Mouse (Mus musculus): Measurements from ENCODE around the gene Wnk2.

The Wnk2 gene

DNA sequence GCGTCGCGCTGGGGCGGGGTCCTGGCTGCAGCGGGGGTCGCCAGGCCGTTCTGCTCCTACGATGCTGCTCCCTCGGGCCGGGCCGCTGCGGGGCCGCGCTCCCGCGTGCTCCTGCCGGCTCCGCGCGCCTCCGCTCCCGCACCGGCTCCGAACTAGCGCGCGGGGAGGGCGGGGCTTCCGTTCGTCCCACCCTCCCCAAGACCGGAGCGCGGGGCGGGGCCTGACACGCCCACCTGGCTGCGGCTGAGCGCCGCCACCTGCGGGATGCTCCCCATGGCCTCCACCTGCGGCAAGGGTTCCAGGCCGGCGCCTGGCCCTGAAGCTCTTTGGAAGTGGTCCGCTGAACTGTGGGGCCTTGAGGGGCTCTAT is at the start of gene Wnk2:
Wnk2 (minus strand) TSS at position 157 of the 369 bp plus-strand sequence.
- peak; percentile 75 for DNase-seq (ENCODE audit: low spot score)

DNA sequence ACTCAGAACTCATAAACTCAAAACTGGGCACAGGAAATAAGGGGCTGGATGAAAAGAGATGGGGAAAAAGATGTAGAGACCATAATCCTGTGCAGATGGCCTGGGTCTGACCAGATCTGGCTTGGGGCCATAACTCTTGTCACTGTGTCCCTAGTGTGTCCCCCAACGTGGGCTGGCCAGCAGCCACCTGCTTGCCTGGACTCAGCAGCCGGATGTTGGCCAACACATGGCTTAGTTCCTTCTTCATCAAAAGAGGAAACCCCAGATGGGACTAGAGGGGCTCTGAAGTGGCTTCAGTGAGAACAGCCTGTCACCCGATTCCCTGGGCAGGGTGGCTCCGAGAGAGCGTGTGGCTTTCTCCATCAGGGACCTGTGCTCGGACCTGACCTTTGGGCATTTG is 49.0 kb upstream of the Wnk2 start:
- DNase-seq (ENCODE audit: low spot score) = no peak

DNA sequence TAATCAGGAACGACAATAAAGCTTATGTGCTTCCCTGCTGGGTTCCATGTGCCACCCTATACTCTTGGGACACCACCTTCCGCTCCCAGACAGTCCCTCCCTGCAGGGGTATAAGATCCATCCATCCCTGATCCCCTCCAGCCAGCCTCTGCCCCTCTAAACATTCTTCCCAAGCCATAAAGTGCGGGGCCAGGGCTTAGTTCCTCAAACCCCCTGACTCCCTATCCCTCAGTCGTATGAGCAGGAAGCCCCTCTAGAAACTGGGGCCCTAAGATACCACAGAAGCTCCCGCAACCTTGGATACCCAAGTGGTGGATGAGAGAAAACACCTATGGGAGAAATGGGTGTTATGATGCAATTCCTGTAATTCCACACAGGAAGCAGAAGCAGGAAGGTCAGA is 48.4 kb upstream of the Wnk2 start:
- DNase-seq (ENCODE audit: low spot score) = no peak

DNA sequence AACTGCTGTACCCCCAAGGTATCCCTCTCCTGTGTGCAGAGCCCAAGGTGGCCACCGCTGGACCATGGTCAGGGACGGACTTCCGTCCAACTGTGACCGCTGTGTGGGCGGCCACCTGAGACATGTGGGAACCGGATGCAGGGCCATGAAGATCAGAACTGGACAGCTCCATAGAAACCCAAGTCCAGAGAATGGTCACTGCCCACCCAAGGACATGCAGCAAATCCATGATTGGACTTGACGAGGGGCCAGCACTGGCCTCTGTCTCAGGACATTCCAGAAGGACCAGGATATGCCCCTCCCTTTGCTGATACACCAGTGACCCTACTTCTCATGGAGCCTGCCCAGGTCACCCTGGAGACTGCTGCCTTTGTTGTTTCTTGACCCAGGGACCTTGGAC is 47.8 kb upstream of the Wnk2 start:
- DNase-seq (ENCODE audit: low spot score) = no peak

DNA sequence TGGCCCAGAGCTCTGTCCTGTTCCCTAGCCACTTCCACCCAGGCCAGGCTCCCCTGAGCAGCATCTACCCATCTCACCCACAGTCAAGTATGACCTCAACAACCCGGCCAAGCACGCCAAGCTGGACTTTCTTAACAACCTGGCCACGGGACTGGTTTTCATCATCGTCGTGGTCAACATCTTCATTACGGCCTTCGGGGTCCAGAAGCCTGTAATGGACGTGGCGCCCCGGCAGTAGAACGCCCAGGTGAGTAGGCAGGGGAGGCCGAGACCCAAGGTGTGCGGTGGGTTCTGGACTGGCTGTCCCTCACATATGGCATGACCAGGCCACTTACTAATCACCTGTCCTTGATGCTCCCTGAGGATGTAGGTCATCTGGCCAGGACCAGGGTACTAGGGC is 47.0 kb upstream of the Wnk2 start:
- DNase-seq (ENCODE audit: low spot score) = no peak

DNA sequence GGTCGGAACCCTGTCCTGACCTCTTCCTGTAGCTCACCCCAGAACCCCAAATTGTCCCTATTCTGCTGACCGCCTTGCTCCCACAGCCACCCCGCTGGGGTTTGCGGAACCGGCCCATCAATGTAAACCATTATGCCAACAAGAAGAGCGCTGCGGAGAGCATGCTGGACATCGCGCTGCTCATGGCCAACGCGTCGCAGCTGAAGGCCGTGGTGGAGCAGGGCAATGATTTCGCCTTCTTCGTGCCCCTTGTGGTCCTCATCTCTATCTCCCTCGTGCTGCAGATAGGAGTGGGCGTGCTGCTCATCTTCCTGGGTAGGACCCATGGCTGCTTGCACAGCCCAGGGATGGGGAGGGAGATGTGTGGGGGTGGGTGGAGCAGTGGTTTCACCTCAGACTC is 45.8 kb upstream of the Wnk2 start:
- no peak for DNase-seq (ENCODE audit: low spot score)

DNA sequence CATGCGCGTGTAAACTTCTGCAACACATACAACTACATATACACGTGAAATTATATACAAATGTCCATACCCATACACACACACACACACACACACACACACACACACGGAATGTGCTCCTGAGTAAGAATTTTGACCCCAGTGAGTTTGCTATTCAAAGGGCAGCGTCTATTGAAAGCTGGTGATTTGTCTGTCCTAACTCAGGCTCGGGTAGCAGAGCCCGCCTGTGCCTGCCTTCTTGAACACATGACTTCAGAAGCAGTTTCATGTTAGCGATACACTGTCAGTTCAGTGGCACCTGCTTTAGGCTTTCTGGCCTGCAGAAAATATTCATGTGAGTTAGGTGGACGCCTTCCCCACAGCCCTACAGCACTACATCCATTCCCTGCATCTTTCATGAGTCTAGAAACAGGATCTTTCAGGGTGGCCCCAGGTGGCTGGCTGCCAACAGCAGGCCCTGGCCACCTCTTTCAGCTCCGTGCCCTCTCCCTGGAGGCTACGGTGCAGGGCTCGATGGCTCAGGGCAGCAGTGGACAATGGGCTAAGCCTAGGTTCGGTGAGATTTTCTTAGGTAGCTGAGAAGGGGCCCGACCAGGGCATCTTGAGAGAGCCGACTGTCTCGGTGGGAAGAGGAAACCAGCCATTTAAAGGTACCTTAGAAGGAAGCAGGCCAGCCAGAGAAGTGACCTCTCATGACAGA is 44.5 kb upstream of the Wnk2 start:
- DNase-seq (ENCODE audit: low spot score) = no peak

DNA sequence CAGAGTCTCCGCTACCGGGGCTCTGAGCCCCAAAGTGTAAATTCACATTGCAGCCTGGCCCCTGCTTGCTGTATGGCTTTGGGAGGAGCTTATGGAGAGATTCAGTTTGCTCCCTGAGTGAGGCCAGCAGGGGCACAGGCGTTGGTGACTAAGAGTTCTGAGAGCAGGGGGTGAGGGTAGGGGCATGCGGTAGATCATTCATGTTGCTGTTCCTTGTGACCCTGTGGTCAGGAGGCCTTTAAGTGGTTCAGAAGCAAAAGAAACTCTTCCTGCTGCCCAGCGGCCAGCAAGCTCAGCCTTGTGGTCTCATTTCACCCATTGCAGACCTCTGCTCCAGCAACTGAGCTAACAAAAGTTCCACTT is 43.8 kb upstream of the Wnk2 start:
- DNase-seq (ENCODE audit: low spot score) = no peak

DNA sequence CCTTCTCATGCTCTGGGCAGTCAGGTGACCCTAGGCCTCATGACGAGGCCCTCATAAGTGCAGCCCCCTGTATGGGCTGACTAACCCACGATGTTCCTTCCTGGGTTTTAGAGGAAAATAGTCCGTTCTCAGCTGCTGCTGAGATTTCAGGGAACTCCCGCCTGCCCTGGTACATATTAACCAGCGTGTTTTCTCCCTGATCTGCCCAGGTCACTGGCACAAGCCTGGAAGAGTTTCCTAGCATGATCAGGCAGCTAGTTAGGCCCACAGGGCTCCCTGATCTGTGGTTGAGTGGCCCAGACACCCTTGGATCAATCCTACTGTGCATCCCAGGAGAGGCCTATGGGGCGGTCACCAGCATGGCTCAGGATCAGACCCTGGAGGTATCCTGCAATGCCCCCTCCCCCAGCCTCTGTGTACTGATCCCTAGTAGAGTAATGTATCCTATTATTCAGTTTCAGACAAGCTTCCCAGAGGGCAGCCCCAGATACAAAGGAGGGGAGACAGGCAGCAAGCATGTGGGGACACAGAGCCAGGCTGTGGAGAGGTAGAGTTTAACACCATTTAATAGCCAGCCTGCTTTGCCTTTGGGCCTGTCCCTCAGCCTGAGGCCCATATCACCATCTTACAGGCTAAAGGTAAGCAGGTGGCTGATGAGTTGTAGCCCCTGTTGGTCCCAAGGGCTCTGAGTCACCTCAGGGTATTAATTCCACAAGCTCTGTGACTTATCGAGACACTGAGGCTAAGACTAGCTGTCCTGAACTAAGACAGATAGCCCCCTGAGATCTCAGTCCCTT is 43.3 kb upstream of the Wnk2 start:
- DNase-seq (ENCODE audit: low spot score) = no peak

DNA sequence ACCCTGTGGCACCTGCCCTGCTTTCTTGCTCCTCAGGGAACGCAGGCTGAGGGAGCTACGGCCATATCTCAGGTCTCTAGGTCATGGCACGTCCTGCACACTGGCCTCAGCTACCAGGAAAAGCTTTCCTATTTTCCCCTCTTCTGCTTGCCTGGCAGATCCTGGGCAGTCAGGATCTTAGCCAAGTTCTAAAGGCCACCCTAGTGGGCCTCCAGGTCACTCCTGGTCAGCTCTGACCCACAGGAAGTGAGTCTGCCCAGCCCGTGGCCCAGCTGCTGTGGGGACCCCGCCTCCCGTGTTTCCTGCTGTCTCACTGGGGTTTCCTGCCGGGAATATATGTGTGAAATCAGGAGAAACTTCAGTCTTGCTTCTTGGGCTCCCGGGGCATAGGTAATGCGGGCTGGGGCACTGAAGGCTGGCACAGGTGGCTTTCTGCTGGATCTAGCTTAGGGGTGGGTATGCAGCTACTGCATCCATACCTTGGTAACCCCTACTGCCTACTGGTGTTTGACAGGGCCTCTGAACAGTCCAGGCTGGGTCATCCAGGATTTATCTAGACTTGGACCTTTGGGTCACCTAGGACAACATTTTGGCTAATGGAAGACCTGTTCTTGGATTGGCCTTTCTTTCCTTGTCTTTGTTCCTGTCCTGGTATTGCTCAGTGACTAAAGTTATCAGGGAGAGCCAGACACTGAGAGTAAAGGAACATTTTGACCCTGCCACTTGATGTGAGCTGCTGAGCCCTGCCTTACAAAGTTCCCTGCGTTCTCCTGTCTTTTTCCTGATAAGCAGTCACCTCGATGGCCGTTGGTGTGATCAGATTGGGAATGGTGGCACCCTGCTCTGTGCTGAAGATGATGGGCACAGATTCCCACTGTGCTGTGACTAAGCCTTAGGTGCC is 42.4 kb upstream of the Wnk2 start:
- DNase-seq (ENCODE audit: low spot score) = peak; percentile 19

DNA sequence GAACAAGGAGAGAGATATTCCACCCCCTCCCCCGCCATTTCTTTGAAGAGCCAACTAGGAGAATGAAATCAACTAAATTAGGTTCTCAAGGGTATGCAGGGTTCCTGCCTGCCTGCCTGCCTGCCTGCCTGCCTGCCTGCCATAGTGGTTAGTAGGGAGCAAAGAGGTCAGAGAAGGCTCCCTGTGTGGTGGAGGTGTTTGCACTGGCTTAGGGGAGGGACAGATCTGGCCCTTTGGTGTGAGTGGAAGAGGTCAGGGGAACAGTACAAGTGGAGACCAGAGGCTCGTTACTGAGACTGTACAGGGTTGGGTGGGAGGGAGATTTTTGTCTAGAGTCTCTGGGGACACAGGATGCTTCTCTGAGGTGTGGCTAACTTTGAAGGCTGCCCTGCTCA is 41.1 kb upstream of the Wnk2 start:
- DNase-seq (ENCODE audit: low spot score) = no peak

DNA sequence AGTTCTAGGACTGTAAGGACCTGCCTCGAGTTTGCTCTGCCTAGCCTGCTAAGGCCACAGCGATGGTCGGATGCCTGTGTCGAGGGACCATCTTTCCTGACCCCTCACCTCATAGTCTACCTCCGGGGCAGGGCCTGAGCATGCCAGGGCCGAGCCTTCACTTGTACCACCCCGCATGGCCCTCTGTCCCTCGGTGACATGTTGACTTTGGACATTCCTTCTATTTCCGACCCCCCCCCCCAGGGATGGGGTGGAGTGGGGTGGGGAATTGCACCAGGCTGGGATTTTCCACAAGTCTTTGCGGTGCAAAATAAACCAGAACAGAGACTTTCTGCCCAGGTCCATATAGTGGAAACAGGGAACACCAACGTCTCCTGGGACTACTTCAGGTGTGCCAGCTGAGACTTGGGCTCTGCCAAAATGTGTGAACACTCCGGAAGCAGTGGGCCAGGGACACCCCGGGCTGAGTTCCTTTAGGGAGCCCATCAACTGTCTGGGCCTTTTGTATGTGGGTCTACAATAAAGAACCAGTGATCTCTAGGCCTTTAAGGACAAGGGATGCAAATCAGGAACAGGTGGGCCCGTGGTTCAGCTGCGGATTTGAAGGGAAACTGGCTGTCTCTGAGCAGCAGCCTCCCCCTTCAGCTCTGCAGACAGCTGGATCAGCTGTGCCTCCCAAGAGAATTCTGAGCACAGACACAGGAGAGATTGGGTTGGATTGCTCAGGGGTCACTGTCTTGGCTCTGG is 40.6 kb upstream of the Wnk2 start:
- no peak for DNase-seq (ENCODE audit: low spot score)

DNA sequence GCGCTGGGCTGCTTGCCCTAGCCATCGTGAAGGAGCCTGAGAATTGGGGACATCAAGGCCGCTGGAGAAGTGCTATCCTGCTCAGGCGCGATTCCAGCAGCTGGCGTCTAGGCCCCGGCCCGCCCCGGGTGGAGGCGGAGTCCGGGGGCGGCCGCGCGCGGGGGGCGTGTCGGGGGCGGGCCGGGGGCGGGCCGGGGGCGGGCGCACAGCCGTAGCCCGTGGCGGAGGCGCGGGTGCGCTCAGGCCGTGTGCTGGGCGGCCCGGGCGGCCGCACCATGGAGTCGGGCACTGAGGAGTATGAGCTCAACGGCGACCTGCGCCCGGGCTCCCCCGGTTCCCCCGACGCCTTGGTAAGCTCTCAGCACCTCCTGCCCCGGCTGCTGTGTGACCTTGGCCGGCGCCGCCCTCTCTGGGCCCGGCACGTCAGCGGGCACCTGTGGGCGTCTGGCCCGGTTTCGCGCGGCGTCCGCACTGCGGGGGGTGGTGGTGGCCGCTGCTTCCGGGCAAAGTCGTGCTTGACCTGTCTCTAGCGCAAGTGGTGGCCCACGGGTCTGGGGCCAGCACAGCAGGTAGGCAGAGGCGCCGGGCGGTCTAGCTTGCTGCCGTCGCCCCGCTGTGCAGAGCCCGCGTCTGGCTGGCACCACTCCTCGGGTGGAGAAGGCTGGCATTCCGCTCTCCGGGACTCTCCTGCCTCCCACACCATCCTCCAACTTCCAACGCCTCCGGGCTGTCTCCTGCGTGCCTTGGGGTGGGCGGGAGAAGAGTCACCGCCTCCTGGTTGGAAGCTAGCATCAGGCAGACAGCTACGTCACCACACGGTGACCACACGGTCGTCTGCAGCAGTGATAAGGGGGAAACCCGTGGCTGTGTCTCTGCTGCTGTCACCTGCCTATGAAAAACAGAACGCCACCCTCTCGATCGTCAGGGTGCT is 39.7 kb upstream of the Wnk2 start, which contains the start of gene Ninj1:
Ninj1 (plus strand) TSS at position 198 of the 931 bp plus-strand sequence.
- DNase-seq (ENCODE audit: low spot score) = peak; percentile 86

DNA sequence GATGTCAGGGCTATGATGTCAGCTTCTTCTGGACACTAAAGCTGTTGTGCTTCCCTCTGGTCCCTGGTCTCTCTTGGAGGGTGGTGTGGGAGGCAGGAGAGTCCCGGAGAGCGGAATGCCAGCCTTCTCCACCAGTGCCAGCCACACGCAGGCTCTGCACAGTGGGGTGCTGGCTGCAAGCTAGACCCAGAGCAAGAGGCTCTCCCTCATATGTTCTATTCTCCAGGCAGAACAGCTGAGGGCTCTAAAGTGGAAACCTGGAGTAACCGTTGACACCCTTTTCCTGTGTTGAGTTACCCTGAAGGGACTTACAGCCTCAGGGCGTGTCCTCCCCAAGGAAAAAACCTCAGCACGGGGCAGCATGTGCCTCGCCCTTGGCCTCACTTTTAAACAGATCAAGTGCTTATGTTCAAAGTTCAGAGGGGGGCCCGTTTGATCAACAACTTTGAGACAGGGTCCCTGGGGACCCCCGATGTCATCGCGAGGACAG is 39.0 kb upstream of the Wnk2 start:
- DNase-seq (ENCODE audit: low spot score) = no peak

DNA sequence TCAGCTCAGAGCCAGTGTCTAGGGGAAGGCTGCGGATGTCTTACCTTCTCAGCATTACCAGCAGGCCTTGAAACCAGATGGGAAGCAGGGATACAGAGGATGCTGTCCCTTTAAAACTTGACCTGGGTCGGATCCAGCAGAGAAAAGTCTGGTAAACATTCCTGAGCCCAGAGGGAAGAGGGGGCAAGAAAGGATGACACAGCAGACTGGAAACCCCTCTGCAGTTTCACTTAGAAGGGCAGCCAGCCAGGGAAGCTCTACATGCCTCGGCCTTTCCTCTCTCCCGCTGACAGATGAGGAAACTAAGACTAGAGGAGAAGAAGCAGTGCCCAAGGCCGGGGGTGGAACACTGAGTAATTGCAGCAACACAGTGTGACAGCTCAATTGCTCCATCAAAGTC is 35.8 kb upstream of the Wnk2 start:
- no peak for DNase-seq (ENCODE audit: low spot score)

DNA sequence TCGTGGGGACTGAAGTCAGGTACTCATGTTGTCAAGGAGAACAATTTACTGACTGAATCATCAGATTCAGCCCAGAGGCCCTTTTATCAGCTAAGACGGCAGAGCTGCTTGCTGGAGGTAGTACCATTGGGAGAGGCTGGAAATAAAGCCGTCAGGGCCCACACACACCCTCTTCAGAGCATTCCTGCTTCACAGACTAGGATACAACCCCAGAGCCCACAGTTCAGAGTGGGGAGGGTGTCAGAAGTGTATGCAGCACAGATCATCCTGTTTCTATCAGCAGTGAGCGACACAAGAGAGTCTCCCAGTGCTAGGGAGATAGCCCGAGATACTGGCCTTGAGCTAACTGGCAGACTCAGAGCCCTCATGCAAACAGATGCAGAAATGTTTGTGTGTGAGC is 35.3 kb upstream of the Wnk2 start:
- no peak for DNase-seq (ENCODE audit: low spot score)

DNA sequence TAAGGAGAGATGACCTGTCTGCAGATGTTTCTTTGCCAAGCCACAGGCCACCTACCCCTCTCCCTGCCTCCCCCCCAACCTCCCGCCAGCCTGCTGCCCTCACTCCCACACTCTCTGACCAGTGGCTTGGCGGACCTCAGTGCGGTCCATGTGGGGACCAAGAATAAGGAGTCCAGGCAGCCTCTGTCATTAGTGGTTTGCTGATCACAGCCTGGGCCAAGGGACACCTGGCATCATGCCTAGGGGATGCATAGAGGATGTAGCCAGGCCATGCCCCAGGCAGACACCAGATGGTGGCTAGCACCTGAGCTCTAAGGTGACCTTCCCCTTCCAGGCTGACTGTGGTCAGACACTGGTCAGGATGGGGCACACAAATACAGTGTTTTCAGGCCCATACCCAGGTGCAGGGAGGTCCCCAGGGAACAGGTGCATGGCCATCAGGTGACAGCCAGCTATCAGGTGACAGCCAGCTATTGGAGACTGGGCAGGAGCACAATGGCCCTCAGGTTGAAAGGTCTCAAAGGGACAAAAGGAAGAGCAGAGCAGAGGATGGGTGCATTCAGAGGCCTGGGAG is 33.7 kb upstream of the Wnk2 start:
- DNase-seq (ENCODE audit: low spot score) = no peak

DNA sequence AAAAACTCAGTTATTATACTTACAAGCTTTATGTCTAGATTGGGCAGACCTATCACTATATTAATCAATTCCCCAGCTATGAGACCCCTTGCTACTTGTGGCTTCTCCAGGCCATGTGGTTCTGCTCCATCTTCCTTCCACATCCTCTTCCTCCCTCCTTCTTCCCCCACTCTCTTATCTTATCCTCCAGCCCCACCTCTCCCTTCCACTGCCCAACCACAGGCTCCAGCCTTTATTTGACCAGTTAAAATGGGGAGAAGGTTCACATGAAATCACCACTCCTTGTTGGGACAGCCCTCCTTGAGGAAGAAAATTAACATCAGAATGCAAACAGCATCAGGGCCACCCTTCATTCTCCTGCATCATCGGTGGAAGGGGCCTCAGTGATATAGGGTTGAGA is 32.9 kb upstream of the Wnk2 start:
- DNase-seq (ENCODE audit: low spot score) = no peak

DNA sequence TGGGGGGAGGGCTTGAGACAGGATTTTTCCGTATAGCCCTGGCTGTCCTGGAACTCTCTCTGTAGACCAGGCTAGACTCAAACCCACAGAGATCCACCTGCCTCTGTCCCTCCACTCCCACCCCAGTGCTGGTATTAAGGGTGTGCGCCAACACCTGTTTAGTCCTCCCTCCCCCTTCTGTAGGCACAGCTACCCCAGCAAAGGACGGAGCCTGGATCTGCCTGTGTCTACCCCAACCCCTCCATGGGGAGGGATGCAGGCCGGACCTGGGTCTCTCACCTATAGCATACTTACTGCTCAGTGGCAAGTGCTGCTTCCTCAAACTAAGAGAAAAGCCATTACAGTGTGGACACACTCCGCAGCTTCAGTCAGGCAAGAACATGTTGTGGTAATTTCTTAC is 32.5 kb upstream of the Wnk2 start:
- no peak for DNase-seq (ENCODE audit: low spot score)

DNA sequence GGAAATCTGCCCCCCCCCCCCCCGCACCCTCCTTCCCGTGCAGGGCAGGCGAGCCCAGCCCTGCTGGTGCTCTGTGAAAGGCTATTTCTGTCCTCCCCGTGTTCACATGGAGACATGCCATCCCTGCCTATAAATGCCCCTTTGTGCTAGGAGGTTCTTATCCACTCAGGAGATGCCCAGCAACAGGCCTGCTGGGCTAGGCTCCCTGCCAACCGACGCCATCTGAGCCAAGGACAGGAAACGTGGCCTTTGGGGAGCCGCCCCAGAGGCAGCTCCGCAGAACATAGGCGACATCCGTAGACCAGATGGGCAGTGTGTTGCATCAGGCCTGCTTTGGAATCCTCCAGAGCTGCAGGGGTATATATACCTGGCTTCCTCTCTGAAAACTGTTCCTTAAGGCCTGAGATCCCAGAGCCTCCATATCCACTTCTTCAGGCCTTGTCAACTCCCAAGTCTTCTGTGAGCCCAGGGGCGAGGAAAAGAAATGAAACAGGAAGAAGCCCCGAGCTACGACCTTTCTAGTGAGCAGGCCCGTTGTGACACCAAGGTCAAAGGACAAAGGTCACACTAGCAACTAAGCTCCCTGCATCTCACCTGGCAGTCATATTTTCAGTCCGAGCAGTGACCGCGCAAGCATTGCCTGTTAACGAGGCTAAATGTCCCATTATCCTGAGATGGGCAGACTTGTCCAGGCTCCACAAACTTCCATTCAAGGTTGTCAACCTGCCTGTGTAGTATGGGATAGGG is 31.2 kb upstream of the Wnk2 start:
- peak; percentile 58 for DNase-seq (ENCODE audit: low spot score)

Data from yolk sac, embryonic 10.5 days (tissue).